Mouse (Mus musculus) midbrain, embryonic 14.5 days (tissue): ENCODE results near the gene Cmas. TPM values are rescaled to one million over a fixed set of nuclear protein-coding genes. Genes with fewer than 3 reads are reported as not detected.
A peak's percentile ranks its signal among the peaks of the same experiment; 100 is the strongest.

Source experiments
- ATAC-seq: fragments of 200-750 bp; cut with Nextera tagmentation; 2 replicates; pipeline ENCODE4 v1.8.0; 2017; ENCODE audit warnings: moderate number of reproducible peaks, moderate library complexity; ENCODE audit not compliant: low FRiP score, low TSS enrichment
- DNase-seq: peaks from one replicate; pipeline ENCODE4 v3.0.0-alpha.2; 2015
- H3K27ac ChIP-seq: fragments of 300-500 bp; sonication (generic); replicated peaks from 2 replicates; pipeline ENCODE4 v1.5.1; 2014; ENCODE audit warnings: mild to moderate bottlenecking, low read depth, low read length, moderate library complexity
- H3K27me3 ChIP-seq: fragments of 300-500 bp; sonication (generic); 2 replicates; pipeline ENCODE4 v1.6.1; 2014; ENCODE audit warnings: low read length, control low read depth, mixed read lengths; ENCODE audit not compliant: control insufficient read depth, insufficient read depth
- H3K36me3 ChIP-seq: fragments of 300-500 bp; sonication (generic); 2 replicates; pipeline ENCODE4 v1.6.1; 2014; ENCODE audit warnings: low read length, control low read depth; ENCODE audit not compliant: control insufficient read depth, insufficient read depth
- H3K4me1 ChIP-seq: fragments of 300-500 bp; sonication (generic); 2 replicates; pipeline ENCODE4 v1.6.1; 2014; ENCODE audit warnings: mild to moderate bottlenecking, antibody characterized with exemption, low read length, control low read depth; ENCODE audit not compliant: control insufficient read depth, insufficient read depth
- H3K4me2 ChIP-seq: fragments of 300-500 bp; sonication (generic); 2 replicates; pipeline ENCODE4 v1.6.1; 2014; ENCODE audit warnings: mild to moderate bottlenecking, low read length, moderate library complexity
- H3K4me3 ChIP-seq: fragments of 300-500 bp; sonication (generic); replicated peaks from 2 replicates; pipeline ENCODE4 v1.5.1; 2014; ENCODE audit warnings: low read depth, low read length
- H3K9ac ChIP-seq: fragments of 300-500 bp; sonication (generic); replicated peaks from 2 replicates; pipeline ENCODE4 v1.6.1; 2014; ENCODE audit warnings: mild to moderate bottlenecking, low read length, moderate library complexity
- H3K9me3 ChIP-seq: fragments of 300-500 bp; sonication (generic); 2 replicates; pipeline ENCODE4 v1.6.1; 2016; ENCODE audit warnings: low read length, control low read depth, mixed read lengths; ENCODE audit not compliant: control insufficient read depth
- WGBS: fragments of 180-500 bp; shearing (Covaris S2); extraction: QIAGEN DNeasy Blood & Tissue Kit; methylation state at CpG from one replicate; pipeline ENCODE4 v1.1.7; 2014; 5-methylcytosine and 5-hydroxymethylcytosine counted together
- polyA plus RNA-seq: library from polyadenylated mRNA; unstranded; fragments of >200 nt; fragmentation: Nextera tagmentation; extraction: Ambion mirVana; gene quantifications from 2 replicates; pipeline ENCODE4 v1.2.1, GENCODE M21; 2014

The Cmas gene
- polyA plus RNA-seq, 1 experiment from 2014 or later, result 230 TPM

DNA sequence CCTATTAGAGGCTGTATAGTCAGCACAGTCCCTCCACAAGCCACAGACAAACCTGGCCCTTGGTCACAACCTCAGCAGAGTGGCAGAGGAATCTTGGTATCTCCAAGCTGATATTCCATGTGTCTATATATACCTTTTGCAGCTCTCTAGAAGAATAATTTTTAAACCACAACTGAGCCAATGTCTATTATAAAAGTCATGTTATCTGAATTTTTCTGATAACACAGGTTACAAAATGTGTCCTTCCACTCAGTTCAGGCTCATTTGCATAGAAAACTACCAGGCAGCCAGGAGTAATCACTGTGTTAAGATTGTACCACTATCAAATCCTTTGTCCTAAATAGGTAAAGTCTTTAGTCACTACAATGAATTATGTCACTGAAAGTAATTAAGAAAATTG is 47.9 kb downstream of the Cmas start, which contains the start of gene Sult6b2:
Gene Sult6b2 (minus strand): TSS at position 101 of the 400 bp plus-strand sequence.
- ATAC-seq, result no peak
- H3K4me2 ChIP-seq, result no peak within 1 kb of the TSS
- H3K27ac ChIP-seq, result no peak within 1 kb of the TSS
- H3K4me1 ChIP-seq, result no peaks in the 10 kb centered on the region
- H3K9ac ChIP-seq, result no peak within 1 kb of the TSS
- no peaks in the 10 kb centered on the region for H3K27me3 ChIP-seq
- no peak within 1 kb of the TSS for H3K4me3 ChIP-seq
- no peaks in the 10 kb centered on the region for H3K9me3 ChIP-seq
- no peak for DNase-seq
- no peaks in the 10 kb centered on the region for H3K36me3 ChIP-seq

DNA sequence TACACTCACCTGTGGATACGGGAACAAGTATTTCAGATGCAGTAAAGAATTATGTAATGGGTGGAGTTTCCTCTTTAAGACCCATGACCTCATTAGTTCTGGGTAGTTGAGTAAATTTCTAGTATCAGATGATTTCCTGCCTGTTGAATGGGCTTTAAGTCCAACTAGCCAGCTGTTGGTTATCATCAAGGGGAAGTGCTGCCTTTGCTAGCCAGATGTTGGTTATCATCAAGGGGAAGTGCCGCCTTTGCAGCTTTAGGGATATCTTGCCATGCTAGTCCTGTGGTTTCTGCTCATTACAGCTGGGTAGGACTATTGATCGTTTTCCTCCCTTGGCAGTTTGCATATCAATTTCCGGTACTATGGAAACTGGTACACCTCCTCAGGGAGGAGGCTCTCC is 49.8 kb downstream of the Cmas start:
- Histone ChIP-seq H3K36me3 (no peaks in the 10 kb centered on the region), H3K27me3 (no peaks in the 10 kb centered on the region), H3K9ac (no peak overlapping the region), H3K9me3 (no peaks in the 10 kb centered on the region), H3K4me2 (no peak overlapping the region), H3K4me3 (no peak overlapping the region), H3K4me1 (no peaks in the 10 kb centered on the region), H3K27ac (no peak overlapping the region)
- no peak for DNase-seq
- ATAC-seq, result no peak
- 93% methylated on average over 4 of the region's 4 CpGs for WGBS

DNA sequence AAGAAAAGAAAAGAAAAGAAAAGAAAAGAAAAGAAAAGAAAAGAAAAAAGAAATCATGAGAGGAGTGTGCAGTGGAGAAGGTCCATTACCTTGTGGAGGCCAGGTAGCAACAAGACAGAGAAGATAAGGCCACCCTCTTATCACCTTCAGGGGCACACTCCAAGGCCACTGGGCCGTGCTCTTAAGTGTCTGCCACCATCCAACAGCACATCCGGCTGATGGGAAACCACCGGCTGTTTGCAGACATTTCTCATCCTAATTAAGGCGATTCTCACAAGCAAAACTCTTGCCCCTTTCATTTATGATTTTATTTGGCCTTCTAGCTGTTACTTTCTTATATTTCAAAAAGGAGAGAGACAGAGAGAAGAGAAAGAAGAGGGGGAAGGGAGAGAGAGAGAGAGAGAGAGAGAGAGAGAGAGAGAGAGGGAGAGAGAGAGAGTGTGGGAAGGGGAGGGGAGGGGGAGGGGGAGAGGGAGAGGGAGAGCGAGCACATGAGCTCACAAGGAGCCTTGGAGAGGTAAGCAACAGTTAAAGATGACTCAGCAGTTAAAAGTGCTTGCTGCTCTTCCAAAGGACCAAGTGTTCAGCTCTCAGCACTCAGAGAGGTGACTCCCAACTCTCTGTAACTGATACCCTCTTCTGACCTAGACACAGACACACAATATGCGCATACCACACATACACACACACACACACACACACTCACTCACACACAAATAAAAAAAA is 53.0 kb downstream of the Cmas start:
- H3K4me3 ChIP-seq, result no peak overlapping the region
- no peaks in the 10 kb centered on the region for H3K27me3 ChIP-seq
- WGBS, result 57% methylated on average over 6 of the region's 6 CpGs
- no peak overlapping the region for H3K4me2 ChIP-seq
- no peak for ATAC-seq
- peaks cover 9% of the 10 kb centered on the region; the same call in 1 of the 2 replicates for H3K4me1 ChIP-seq
- no peak for DNase-seq
- H3K9ac ChIP-seq, result no peak overlapping the region
- H3K27ac ChIP-seq, result no peak overlapping the region
- H3K36me3 ChIP-seq, result no peaks in the 10 kb centered on the region
- H3K9me3 ChIP-seq, result no peaks in the 10 kb centered on the region

DNA sequence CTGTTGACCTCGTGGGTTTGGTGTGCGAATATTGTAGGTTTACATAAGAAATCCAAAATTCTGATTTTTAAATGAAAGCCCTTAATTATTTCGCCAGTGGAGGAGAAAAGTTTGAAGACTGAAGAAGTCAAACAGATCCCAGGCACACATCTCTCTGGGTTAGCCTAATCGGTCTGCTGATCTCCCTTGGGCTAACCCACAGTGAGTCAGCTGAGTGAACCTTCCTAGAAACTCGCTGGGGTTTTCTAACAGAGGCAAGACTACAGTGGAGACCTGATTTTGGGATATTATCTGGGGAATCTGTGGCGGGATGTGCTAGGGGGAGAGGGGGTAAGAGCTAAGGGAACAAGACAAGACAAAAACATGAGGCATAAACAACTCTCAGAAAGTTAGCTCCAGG is 53.8 kb downstream of the Cmas start:
- WGBS, result 65% methylated on average over 6 of the region's 6 CpGs
- no peak overlapping the region for H3K4me2 ChIP-seq
- H3K4me3 ChIP-seq, result no peak overlapping the region
- no peaks in the 10 kb centered on the region for H3K27me3 ChIP-seq
- DNase-seq (no peak), ATAC-seq (no peak)
- no peaks in the 10 kb centered on the region for H3K9me3 ChIP-seq
- no peak overlapping the region for H3K27ac ChIP-seq
- H3K36me3 ChIP-seq, result no peaks in the 10 kb centered on the region
- no peak overlapping the region for H3K9ac ChIP-seq
- peaks cover 12% of the 10 kb centered on the region; the same call in 1 of the 2 replicates for H3K4me1 ChIP-seq

DNA sequence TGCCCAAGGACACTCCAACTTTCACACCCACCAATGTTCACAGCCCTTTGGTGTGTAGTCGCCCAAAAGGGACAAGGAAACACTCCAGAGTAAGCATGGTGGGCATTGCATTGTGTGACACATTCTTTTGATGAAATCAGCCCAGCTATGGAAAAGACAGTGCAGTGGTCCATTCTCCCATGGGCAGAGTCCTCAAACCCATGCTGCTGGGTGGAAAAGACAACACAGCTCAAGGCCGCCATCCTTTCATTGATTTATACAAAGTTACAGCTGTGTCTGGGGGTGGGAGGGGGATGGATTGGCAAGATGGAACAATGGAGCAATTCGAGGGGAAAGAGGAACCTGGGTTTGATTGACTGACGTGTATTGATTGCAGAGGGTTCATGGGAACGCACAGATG is 56.5 kb downstream of the Cmas start:
- H3K27ac ChIP-seq, result no peak overlapping the region
- ATAC-seq (no peak), DNase-seq (no peak)
- H3K27me3 ChIP-seq, result no peaks in the 10 kb centered on the region
- H3K4me1 ChIP-seq, result peaks cover 12% of the 10 kb centered on the region; the same call in 1 of the 2 replicates
- 39% methylated on average over 5 of the region's 5 CpGs for WGBS
- H3K4me2 ChIP-seq, result no peak overlapping the region
- no peak overlapping the region for H3K4me3 ChIP-seq
- H3K9me3 ChIP-seq, result no peaks in the 10 kb centered on the region
- no peaks in the 10 kb centered on the region for H3K36me3 ChIP-seq
- H3K9ac ChIP-seq, result no peak overlapping the region

DNA sequence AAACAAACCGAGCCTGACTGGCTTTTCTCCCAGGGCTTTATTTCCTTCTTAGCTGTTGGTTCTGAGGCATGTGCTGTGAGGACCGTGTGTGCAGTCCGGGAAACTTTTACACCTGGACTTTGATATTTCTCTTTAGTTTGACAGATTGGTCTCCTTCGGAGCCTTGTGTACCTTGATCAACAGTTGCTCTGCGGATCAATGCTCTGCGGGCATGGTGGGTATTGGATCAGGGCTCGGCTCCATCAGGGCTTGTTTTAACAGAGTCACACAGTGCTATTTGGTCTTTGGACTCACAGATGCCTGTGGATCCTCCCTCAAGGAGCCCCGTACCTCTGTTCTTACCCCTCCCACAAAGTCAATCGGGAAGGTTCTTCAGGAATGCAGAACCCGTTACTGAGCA is 57.5 kb downstream of the Cmas start:
- H3K27ac ChIP-seq, result no peak overlapping the region
- H3K9ac ChIP-seq, result no peak overlapping the region
- H3K4me2 ChIP-seq, result peak overlapping the region; percentile 58
- no peak overlapping the region for H3K4me3 ChIP-seq
- no peaks in the 10 kb centered on the region for H3K9me3 ChIP-seq
- WGBS, result 56% methylated on average over 10 of the region's 10 CpGs
- no peaks in the 10 kb centered on the region for H3K36me3 ChIP-seq
- DNase-seq (no peak), ATAC-seq (no peak)
- H3K4me1 ChIP-seq, result peaks cover 12% of the 10 kb centered on the region; the same call in 1 of the 2 replicates
- H3K27me3 ChIP-seq, result no peaks in the 10 kb centered on the region

DNA sequence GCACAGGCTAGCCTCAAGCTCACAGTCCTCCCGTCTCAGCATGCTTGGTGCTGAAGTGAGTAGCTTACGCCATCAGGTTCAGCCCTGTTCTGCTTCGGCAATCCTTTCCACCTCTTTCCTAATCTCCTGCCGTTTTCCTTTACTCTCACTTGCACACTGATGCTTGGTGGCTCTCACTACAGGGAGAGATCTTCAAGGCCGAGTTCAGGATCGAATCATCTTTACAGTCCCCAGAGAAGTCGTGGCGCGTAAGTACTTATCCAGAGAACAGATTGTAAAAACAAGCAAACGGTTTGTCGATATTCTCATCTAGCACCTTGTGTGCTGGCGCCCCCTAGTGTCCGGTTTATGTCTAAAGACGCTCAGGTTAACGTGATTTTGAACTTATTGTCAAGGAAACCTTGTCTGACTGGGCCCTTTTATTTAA is 58.0 kb downstream of the Cmas start:
- WGBS, result 2% methylated on average over 15 of the region's 15 CpGs
- Histone ChIP-seq H3K36me3 (no peaks in the 10 kb centered on the region), H3K27me3 (no peaks in the 10 kb centered on the region), H3K9ac (0 out of 2 replicates have a peak overlapping the region, but pooled peaks have one; percentile 39), H3K4me1 (peaks cover 12% of the 10 kb centered on the region; the same call in 1 of the 2 replicates), H3K4me3 (peak overlapping the region; percentile 33), H3K27ac (no peak overlapping the region), H3K4me2 (peak overlapping the region; percentile 58), H3K9me3 (no peaks in the 10 kb centered on the region)
- peak; percentile 98 for DNase-seq
- peak; percentile 49; the same call in 1 of the 2 replicates for ATAC-seq

DNA sequence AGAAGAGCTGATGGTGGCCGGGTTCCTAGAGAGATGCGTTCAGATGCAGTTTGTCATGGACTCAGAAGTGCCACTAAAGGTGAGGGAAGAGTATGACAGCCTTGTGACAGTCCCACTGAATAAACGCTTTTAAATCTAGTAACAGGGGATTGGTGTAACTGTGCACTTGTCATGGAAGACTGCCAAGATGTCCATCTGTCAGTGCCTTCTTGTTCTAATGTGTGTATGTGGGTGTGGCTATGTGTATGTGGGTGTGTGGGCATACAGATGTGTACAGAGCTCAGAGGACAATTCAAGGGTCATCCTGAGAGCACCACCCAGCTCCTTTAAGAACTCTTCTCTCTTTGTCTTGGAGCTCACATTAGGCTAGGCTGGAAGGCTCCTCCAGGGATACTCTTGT is 59.0 kb downstream of the Cmas start:
- ATAC-seq (no peak), DNase-seq (no peak)
- H3K27me3 ChIP-seq, result no peaks in the 10 kb centered on the region
- no peak overlapping the region for H3K4me3 ChIP-seq
- no peak overlapping the region for H3K9ac ChIP-seq
- H3K9me3 ChIP-seq, result no peaks in the 10 kb centered on the region
- no peak overlapping the region for H3K27ac ChIP-seq
- 80% methylated on average over 3 of the region's 3 CpGs for WGBS
- H3K4me1 ChIP-seq, result peaks cover 12% of the 10 kb centered on the region; the same call in 1 of the 2 replicates
- no peak overlapping the region for H3K4me2 ChIP-seq
- H3K36me3 ChIP-seq, result no peaks in the 10 kb centered on the region

DNA sequence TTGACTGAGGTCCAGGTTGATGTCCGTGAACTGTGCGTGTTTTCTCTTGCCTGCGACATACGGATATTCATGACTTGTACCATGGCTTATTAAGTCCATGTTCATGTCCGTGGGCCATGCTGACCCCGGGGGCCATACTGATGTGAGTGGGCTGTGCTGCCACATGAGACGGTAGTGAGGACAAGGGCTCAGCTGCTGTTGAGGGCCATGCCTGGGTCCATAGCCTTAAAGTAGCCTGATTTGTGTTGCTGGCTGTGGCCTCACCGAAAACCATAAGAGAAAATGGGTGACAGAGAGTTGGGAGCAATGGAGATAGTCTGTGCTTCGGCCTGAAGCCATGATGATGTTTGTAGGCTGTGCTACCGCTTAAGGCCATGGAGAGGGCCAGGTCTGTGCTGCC is 61.8 kb downstream of the Cmas start:
- H3K27me3 ChIP-seq, result no peaks in the 10 kb centered on the region
- H3K4me1 ChIP-seq, result peaks cover 12% of the 10 kb centered on the region; the same call in 1 of the 2 replicates
- no peak for ATAC-seq
- no peak overlapping the region for H3K4me2 ChIP-seq
- DNase-seq, result no peak
- no peak overlapping the region for H3K9ac ChIP-seq
- H3K4me3 ChIP-seq, result no peak overlapping the region
- H3K36me3 ChIP-seq, result no peaks in the 10 kb centered on the region
- 94% methylated on average over 10 of the region's 10 CpGs for WGBS
- no peaks in the 10 kb centered on the region for H3K9me3 ChIP-seq
- H3K27ac ChIP-seq, result no peak overlapping the region
